Mouse (Mus musculus) thymus, postnatal 10 days (tissue): Measurements from ENCODE around the gene 4930469K13Rik.

Experiments
- DNase-seq, 2 experiments: peaks; one replicate each; pipeline ENCODE4 v3.0.0; 2021; ENCODE audit warnings: low spot score in 2 of 2

The 4930469K13Rik gene

DNA sequence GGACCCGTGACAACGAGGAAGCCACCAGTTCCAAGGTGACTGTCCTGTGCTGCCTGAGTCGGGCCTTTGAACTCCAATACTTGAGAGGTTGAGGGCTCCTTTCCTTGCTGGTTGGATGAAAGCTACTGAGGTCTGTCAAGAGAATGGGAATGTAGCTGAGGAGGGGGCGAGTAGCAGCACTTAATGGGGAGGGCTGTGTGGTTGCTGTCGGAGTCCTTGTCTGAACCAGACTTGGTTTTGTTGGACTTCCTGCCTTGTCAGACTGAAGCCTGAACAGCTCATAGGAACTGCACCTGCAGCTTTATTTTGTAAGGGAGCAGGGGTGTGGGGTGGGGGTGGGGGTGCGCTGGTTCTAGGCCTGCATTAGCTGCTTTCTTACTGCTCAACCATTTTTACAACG lies 19.8 kb downstream of the 4930469K13Rik start:
- DNase-seq, result peak; percentile 53 to 64

DNA sequence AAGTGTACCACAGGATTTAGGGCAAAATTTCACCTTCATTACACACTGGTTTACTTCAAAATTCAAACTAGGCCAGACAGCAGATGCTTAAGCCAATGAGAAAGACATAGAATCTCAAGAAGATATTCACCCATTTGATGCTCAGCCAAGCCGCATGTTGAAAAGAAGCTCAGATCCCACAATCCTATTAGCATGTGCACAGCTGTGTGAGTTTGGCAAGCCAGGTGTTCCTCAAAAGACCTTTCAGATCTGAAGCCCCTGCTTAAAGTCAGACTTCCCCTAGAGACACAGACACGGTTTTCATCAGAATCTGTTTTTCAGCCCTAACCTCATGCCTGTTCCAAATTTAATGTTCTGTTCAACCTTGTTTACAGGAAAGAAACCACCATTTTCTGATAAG lies 20.5 kb downstream of the 4930469K13Rik start:
- DNase-seq, result peak; percentile 64 to 76

DNA sequence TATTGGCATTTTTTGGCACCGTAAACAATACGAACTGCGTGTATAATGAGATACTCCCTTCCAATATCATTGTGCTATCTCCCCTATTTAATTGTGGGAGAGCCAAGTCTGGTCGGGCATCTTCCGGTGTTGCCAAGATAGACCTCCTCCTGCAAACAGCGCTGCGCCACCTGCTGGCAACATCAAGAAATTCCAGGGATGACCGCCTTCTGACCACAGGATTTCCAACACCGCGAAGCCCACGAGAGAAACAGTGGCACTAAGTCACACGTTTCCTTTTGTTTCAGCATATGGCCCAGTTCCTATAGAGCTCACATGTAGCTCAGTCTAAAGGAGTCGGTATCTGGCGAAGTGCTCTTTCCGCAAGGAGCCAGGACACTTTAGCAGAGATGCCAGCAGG lies 24.6 kb downstream of the 4930469K13Rik start:
- DNase-seq, result peak in 1 of 2 experiments; percentile 64

DNA sequence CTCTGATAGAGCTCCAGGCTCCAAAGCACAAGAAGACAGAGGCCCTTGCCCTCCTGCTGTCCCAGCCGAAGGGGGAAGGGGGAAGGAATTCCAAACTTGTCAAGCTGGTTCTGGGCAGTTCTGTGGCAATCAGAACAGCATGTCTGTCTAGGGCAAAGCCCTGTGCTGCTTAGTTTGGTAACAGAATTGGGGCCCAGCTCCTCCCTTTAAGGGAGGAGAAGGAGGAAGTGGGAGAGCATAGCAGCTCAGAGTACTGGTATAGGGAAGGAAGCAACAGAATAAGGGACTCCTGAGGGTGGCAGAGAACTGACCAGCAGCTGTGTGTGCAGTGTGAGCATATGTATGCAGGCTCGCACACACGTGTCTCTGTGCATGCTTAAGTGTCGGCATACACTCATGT lies 26.0 kb downstream of the 4930469K13Rik start:
- DNase-seq, result no peak

DNA sequence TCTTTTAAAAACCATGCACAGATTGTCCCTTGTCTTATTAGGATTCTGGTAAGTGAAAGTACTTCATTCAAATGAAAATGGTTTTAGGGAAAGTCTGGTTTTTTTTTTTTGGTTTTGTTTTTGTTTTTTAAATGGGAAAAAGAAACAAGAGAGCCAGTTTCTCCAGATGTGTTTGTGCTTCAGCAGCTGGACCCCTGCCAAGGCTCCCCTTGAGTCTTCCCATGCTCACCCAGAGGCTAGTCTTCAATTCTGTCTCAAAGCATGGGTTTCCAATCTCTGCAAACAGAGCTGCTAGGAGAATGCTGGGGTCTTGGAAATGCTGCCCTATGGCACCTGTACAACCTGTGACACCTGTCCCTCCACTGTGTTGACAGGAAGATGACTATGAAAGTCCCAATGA lies 27.8 kb downstream of the 4930469K13Rik start:
- no peak for DNase-seq

DNA sequence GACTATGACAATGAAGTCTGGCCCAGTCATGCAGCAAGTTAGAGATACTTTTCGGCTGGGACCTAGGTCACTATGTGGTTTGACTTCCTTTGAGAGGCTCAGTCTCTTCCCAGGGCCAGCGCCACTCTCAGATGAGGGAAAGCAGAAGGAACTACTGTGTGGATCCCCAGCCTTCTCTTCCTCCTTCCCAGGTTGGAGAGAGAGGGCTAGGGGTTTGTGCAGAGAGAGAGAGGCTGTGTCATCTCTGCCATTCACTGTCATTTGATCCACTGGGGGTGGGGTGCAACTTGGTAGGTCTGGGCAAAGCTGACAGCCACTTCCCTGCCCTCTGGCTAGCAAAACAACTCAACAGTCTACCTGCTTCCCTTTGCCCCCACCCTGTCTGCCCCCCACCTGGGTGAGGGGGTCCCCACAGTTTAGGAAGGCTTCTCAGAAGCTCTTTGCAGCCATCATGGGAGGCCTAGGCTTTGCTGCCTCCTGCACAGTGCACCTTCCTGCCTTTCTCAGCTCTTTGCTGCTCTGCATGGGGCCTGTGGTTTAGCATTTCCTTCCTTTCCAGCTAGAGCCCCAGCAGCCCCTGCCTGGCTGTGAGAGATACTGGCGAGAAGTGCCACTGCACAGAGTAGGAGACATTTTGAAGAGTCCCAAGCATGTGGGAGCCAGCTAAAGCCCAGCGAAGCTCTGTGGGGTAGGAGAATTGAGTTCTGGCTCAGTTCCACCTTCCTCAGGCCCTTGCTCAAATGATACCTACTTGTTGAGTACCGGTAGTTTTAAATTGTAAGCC lies 34.5 kb downstream of the 4930469K13Rik start:
- peak; percentile 79 to 84 for DNase-seq

DNA sequence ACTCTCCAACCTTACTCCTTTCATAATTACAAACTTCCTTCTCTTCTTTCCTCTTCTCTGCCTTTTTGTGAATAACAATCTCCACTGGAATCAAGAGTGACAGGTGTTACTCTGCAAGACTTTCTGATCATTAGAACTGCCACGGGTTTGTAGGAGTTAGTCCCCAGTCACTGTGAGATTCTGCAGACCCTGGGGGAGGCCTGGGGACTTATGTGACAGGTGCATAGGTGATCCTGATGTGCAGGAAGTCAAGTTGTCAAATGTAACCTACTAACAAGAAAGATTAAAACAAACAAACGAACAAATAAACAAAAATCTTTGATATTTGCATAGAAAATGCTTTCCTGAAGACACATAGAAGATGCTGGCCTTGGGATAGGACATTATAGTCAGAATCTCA lies 35.1 kb downstream of the 4930469K13Rik start:
- no peak for DNase-seq

DNA sequence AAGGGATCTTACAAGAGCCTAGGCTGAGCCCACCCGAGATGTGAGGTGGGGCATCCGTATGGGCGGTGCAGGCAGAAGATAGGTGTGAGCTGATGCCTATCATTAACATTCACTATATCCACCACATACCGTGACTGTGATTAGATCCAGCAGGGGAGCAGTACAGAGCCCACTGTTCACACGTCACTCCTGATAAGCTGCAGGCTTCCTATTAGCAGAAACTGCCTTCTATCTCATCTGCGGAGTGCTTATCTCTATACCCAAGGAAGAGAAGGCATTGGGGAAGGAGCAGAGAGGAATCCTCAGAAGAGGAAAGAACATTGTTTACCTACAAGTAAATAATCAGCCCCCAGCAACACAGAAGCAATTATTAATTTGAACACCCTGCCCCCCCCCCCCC lies 36.6 kb downstream of the 4930469K13Rik start:
- DNase-seq, result no peak

DNA sequence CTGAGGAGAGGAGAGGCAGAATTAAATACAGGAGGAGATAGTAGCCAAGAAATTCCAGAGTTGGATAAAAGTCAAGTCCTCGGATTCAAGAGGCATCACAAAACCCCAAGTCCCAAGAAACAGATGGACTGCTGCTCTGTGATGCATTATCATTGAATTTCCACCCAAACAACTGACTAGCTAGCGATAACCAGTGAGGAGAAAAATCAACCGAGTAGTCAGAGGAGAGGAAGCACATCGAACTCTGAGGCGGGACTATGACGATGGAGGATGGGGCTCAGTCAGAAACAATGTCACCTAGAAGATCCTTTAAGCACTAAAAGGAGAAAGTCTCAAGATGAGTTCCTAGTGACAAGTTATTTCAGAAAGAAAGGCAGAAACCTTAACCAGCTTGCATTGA lies 39.4 kb downstream of the 4930469K13Rik start:
- DNase-seq, result no peak

DNA sequence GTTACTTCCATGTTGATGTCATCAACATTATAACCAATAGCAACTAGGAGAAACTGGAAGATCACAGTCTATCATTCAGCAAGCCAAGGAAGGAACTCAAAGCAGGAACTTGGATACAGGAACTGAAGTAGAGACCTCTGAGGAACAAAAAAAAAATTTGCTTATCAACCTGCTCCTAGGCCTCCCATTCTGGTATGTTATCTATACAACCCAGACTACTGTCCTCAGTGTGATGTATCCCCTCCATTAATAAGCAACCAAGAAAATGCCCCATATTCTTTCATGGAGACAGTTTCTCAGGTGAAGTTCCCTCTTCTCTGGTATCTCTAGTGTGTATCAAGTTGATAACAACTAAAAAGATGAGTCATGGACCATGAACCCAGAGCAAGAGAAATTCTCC lies 40.0 kb downstream of the 4930469K13Rik start:
- no peak for DNase-seq

DNA sequence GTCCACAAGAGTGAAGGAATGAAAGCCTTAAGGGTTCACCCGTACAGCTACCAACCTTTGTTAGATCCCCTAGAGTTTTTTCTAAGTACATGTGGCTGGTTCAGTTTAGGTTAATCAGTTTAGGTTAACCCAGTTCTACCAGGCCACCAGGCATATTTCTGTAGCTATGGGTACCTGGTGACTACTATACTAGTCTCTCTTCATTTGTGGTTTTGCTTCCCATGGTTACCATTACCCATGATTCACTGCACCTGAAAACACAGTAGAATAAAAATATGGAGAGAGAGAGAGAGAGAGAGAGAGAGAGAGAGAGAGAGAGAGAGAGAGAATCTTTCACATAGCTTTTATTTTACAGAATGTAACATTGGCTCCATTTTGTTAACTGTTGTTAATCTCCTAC lies 41.6 kb downstream of the 4930469K13Rik start:
- no peak for DNase-seq

DNA sequence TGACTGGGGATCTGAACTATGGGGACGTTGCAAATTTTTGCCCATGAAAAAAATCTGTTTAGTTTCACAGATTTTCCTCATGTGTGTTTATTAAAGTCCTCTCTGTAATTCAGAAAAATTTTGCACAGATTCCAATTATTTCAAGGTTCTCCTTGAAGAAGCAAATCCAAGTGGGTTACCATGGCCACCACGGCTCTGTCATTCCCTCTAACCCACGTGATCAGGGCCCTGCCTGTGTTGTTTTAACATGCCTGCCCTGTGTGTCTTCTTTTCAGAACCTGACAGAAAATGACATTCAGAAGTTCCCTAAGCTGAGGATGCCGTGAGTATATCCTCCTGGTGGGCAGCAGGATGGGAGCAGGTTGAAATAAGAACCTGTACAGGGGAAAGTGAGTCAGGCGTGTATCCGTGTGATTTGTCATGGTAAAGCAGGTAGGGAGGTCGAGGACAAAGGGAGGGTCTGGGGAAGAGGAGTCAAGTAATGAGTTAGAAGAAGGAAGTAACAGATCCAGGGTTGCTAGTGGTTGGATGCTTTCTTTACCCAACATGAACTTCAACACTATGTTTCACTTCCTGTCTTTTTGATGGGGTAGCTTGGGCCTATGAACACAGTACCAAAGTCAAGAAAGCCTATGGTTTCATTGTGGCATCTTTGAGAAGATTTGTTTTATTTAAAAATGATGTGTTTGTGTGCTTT lies 44.2 kb downstream of the 4930469K13Rik start:
- no peak for DNase-seq

DNA sequence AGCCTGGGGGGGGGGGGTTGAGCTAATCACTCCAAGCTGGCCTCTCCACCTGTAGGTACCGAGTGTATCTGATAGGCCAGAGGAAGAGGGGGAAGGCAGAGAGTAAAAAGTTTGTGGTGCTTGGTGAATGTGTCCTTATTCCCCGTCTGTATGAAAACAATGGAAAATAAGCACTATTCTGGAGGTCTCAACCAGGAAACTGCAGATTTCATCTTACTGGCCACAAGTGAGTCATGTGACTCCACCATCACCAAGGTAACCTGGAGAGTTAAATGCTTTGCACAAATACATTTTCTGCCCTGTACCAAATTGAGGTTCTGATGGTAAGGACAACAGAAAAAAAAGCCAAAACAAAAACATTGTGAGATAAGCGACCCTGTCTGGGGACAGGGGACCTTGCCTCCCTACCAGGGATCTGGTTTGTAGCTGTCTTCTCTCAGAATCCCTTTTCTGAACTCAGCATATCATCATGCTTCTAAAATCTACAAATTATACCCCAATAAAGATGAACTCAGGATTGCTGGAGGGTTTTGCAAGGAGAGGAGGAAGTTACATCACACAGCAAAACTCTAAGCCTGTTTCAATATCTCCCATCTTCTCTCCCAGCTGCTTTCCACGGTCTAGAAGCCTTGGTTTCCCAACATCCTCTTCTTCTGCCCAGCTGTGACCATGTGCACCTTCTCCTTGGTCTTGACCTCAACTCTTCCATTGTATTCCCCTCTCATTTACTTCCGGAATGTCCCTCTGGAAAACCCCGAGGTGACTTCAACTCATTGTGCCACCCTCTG lies 45.1 kb downstream of the 4930469K13Rik start:
- no peak for DNase-seq

DNA sequence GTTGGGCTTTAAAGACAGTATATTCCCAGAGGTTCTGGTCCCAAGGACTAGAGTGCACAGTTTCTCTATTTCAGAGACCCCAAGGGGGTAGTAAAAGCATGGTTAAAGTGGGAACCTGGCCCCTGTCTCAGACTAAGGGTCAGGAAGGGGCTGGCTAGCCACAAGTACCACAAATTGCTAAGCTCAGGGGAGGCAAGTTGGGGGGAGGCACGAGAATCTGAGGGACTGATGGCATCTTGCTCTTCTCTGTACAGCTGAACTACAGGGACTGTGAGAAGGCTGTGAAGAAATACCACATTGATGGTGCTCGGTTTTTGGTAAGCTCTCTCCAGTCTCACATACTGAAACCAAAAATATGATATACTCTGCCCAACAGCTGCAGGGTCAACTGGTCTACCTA lies 47.7 kb downstream of the 4930469K13Rik start:
- no peak for DNase-seq

DNA sequence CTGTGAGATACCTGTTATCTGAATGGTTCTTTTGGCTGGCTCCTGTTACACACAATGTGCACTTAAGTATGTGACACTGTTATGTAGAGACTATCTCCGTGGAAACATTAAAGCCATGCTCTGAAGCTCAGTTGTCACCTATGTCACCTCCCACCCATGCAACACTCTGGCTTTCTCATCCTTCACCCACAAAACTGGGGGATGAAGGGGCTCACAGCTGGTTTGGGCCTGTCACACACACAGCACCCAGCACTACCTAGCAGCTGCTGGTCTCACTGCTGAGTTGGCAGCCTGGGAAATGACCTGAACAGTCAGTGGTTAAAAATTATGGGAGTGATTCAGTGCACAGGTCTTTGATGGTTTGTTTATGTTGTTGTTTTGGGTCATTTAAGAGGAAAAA lies 48.3 kb downstream of the 4930469K13Rik start:
- peak in 1 of 2 experiments; percentile 39 for DNase-seq

DNA sequence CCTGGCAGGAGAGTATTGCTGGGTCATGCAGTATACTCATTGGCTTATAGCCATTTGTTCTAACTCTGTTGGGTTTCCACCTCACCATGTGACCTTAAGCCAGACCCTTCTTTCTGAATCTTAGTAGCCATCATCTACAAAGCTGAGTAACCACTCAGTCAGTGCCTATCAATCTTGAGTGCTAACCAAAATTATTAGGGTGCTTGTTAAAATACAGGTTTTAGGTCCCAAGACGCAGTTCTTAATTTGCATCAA lies 49.3 kb downstream of the 4930469K13Rik start:
- DNase-seq, result no peak

DNA sequence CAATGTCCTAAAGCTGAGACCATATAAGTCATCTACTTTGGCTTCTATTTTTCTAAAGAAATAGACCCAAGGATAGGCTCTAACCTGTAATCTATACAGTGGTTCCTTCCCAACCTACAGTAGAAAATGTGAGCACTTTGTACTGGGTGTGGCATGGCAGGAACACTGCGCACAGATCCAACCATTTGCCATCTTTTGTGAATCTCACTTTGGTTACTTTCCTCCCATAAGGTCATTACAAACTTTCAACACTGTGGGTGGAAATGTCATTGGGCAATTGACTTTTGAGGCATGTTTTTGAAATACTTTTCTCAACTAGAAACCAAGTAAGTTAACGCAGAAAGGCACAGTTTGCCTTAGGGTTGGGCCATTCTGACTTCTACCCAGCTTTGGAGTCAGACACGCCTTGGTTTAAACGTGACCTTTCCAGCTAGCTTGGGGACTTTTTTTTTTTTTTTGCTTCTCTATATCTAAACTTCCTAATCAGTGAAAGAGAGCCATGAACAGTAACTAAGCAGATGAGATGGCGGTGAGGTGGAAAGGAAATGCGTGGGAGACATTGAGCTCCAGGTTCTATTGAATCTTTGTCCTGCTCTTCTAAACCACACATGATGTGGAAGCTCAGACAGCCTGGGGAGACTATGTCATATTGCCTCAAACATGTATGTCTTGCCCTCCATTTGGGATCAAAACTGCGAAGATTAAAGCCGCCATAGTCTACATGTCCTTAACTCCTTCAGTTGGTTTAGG lies 49.8 kb downstream of the 4930469K13Rik start:
- DNase-seq, result no peak

DNA sequence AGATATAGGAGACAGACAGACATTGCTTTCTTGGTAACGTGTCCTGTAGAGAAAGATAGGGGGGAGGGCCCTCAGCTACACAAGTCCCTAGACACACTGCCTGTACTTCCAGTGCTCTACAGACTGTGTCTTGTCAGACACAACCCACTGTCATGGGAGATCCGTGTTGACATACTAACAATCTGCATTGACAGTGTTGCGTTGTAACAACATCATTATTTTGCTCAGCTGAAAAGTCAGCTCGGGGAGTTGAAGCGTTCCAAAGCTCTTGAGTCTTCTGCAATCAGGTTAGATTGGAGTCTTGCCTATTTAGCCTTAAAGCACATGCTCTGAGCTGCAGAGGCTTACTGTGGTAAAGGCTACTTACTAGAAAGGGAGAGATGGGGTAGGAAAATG lies 50.8 kb downstream of the 4930469K13Rik start:
- no peak for DNase-seq

DNA sequence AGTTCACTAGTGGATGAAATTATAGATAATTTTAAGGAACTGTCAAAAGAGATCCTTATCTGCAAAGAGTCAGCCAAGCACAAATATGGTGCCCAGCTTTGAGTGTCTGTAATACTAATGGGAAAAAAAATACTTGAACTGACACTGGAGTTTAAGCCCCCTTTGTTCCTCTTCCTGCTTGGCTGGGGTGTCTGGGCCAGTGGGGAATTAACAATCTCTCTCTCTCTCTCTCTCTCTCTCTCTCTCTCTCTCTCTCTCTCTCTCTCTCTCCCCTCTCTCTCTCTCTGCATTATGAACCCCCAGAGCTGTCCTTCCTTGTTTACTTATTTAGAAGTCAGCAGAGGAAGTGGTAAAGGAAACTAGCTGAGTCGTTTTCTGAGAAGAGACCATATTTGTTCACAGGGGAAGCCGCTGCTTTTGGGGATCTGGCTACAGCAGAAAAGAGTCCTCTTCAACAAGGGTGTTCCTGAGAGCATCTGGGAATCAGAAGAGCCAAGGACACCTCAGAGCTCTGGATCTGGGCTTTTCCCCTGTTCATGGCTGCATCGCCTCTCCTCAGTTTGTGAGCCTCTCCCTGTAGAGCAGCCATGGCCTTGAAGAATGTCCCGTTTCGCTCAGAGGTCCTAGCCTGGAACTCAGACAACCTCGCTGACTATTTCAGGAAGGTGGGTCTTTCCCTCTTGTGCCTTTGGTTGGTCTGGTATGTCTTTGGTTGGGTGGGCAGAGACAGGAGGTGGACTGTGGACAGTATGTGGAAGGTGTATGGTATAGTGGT lies 51.4 kb downstream of the 4930469K13Rik start, which contains the start of gene Lcp2:
Gene Lcp2, plus strand, starts transcription at position 154 of the 775 bp plus-strand sequence.
- peak; percentile 50 to 58 for DNase-seq

DNA sequence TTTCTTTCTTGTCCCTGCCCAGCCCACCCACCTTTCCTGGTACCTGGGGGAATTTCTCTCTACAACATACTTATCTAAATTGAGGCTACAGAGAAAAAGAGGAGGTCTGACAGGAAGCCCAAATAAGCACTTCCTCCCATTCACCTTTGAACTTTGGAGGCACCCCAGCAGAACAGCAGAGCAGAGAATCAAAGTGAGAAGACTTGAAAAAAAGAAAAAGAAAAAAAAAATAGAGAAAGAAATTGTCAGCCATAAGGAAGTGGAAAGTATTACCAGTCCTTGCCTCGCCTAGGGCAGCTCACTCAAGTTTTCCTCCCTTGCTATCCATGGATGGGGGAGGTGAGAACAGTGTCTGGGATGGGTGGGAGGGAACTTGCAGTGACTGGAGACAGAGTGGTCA lies 55.5 kb downstream of the 4930469K13Rik start:
- DNase-seq, result peak; percentile 64 to 74

DNA sequence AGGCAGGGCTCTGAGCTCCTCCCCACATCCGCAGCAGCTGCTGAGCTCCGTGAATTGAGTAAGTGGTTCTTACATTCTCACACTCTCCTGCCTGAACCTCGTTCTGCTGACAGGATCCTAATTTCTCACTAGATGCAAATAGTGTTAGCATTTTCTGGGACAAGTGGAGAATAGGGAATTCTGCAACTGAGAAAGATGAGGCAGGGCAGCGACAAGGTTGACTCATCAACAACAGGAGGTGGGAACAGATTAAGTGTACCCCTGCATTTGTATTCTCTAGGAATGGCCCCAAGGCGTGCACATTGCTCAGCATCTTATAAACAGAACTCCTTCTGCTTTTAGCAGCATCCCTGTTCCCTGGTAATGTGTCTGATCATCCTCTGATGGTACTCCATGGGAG lies 58.3 kb downstream of the 4930469K13Rik start:
- DNase-seq, result no peak
